Mouse (Mus musculus) thymus, postnatal 14 days (tissue): ENCODE measurements at regions not wholly inside any gene's neighbourhood (a gene's known extent, or its start where the extent isn't known, plus 50 kb on each side); places are given as distances from the start of the nearest gene placed in this dataset.
"Not testable (repeated sequence)": the region's sequence is repeated elsewhere in the genome, so short reads cannot be mapped to it uniquely, and the experiment has no call there.

Experiments used
- DNase-seq: peaks from one replicate; pipeline ENCODE4 v3.0.0; 2021

GRCm38 (mm10) chr2:147307488-147308386 is 54.0 kb upstream of the Pax1 start:
- DNase-seq, result peak; percentile 29

- DNase-seq, result no peak
These were observed 55.0 kb upstream of the Pax1 start for GRCm38 (mm10) chr2:147306728-147307127.

GRCm38 (mm10) chr2:147305262-147305661 is 56.5 kb upstream of the Pax1 start:
- DNase-seq, result no peak

GRCm38 (mm10) chr2:147300503-147300902 is 61.2 kb upstream of the Pax1 start:
- no peak for DNase-seq

GRCm38 (mm10) chr2:147299359-147299758 is 62.4 kb upstream of the Pax1 start:
- DNase-seq, result no peak

- no peak for DNase-seq
These were observed 63.2 kb upstream of the Pax1 start for GRCm38 (mm10) chr2:147298499-147298896.

- DNase-seq, result no peak
These were observed 63.7 kb upstream of the Pax1 start for GRCm38 (mm10) chr2:147297876-147298498.

GRCm38 (mm10) chr2:147294926-147295325 is 66.8 kb upstream of the Pax1 start:
- DNase-seq, result not testable (repeated sequence)

GRCm38 (mm10) chr2:147293294-147293688 is 68.4 kb upstream of the Pax1 start:
- DNase-seq, result no peak

GRCm38 (mm10) chr2:147292387-147293293 is 69.1 kb upstream of the Pax1 start:
- no peak for DNase-seq

- no peak for DNase-seq
These were observed 78.3 kb upstream of the Pax1 start for GRCm38 (mm10) chr2:147283390-147283789.

GRCm38 (mm10) chr2:147277636-147278035 is 83.6 kb upstream of the Nkx2-2 start:
- DNase-seq, result no peak

GRCm38 (mm10) chr2:147269171-147269570 is 75.1 kb upstream of the Nkx2-2 start:
- no peak for DNase-seq

GRCm38 (mm10) chr2:147267901-147268300 is 73.9 kb upstream of the Nkx2-2 start:
- DNase-seq, result no peak

- no peak for DNase-seq
These were observed 73.2 kb upstream of the Nkx2-2 start for GRCm38 (mm10) chr2:147267257-147267656.

GRCm38 (mm10) chr2:147256696-147257095 is 62.7 kb upstream of the Nkx2-2 start:
- peak; percentile 54 for DNase-seq

GRCm38 (mm10) chr2:147254944-147255343 is 60.9 kb upstream of the Nkx2-2 start:
- DNase-seq, result no peak

- DNase-seq, result no peak
These were observed 60.1 kb upstream of the Nkx2-2 start for GRCm38 (mm10) chr2:147254137-147254536.

- DNase-seq, result no peak
These were observed 54.0 kb upstream of the Nkx2-2 start for GRCm38 (mm10) chr2:147247981-147248514.

- DNase-seq, result no peak
These were observed 53.2 kb upstream of the Nkx2-2 start for GRCm38 (mm10) chr2:147247238-147247637.

- no peak for DNase-seq
These were observed 50.4 kb upstream of the Nkx2-2 start for GRCm38 (mm10) chr2:147244406-147244805.
